Mouse (Mus musculus): ENCODE data around the gene Hmcn1. TPM values are rescaled to one million over a fixed set of nuclear protein-coding genes. Genes with fewer than 3 reads are reported as not detected.

Hmcn1 gene
- polyA plus RNA-seq, 1 experiment = 0.13 TPM

DNA sequence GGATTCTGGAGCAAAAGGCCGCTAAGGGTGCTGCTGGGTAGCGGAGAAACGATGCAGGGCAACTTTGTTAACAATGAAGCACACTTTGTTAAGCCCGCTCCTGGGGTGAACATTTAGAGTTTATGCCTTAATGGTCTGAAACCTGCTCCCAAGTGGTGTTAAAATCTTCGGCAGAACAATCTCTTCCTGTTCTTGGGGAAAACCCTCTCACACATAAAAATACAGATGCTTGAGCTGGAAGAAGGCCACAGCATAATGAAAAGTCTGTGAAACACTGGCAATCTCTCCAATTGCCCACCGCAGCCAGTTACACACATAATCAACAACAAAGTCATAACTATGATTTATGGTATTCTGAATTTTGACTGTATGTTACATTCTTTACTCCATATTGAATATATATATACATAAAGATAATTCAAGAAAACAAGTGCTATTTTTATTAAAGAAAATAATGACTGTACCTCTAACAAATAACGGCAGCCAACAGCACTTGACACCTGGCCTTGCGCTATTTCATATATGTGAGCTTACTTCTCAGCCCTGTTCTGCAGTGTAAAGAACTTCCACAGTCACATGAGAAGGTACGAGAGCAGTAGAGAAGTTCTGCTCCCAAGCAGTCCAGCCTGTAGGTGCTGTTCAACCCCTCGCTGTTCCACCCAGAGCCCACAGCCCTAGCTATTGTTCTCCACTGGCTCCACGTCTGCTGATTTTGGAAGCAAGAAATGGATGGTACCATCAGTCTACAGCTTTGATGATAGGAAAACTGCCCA, 177.0 kb downstream of the Hmcn1 start:
- TF ChIP-seq MAX (IDR thresholded peaks at IDR 0.05) (no peak), CTCF (IDR thresholded peaks at IDR 0.05; ENCODE audit: control insufficient read depth, insufficient read depth, insufficient read length) (no peak), MYOG (IDR thresholded peaks at IDR 0.05; ENCODE audit: control insufficient read depth, extremely low read depth, insufficient read length) (no peak), MYOD1 (IDR thresholded peaks at IDR 0.05; ENCODE audit: control insufficient read depth, insufficient read length, low read depth) (no peak), FOSL1 (IDR thresholded peaks at IDR 0.05; ENCODE audit: insufficient read depth, low read length, poor library complexity, severe bottlenecking) (no peak), USF1 (IDR thresholded peaks at IDR 0.05; ENCODE audit: low read depth) (no peak), CEBPB (IDR thresholded peaks at IDR 0.05; ENCODE audit: low read depth) (no peak)
- H3ac ChIP-seq (ENCODE audit: control insufficient read depth, insufficient read length, low read depth) = no peak overlapping the region

GRCm38 (mm10) chr1:150814917-150815316, 178.3 kb downstream of the Hmcn1 start:
- H3K79me3 ChIP-seq (ENCODE audit: low read depth) = no peaks in the 10 kb centered on the region
- H3K27me3 ChIP-seq (ENCODE audit: control insufficient read depth, insufficient read depth, insufficient read length) = no peaks in the 10 kb centered on the region
- H3K36me3 ChIP-seq (ENCODE audit: control insufficient read depth, insufficient read depth) = no peaks in the 10 kb centered on the region
- H3K4me3 ChIP-seq (ENCODE audit: insufficient read depth, poor library complexity, severe bottlenecking) = no peak overlapping the region
- TF ChIP-seq CTCF (IDR thresholded peaks at IDR 0.05; ENCODE audit: control insufficient read depth, insufficient read depth, insufficient read length) (no peak), USF1 (IDR thresholded peaks at IDR 0.05; ENCODE audit: low read depth) (no peak), MYOD1 (IDR thresholded peaks at IDR 0.05; ENCODE audit: control insufficient read depth, insufficient read length, low read depth) (no peak), CEBPB (IDR thresholded peaks at IDR 0.05; ENCODE audit: low read depth) (no peak), FOSL1 (IDR thresholded peaks at IDR 0.05; ENCODE audit: insufficient read depth, low read length, poor library complexity, severe bottlenecking) (no peak), MAX (IDR thresholded peaks at IDR 0.05) (no peak), MYOG (IDR thresholded peaks at IDR 0.05; ENCODE audit: control insufficient read depth, extremely low read depth, insufficient read length) (no peak)
- H3K79me2 ChIP-seq (ENCODE audit: control insufficient read depth, insufficient read depth) = no peaks in the 10 kb centered on the region
- no peak overlapping the region for H3ac ChIP-seq (ENCODE audit: control insufficient read depth, insufficient read length, low read depth)

More for the DNA sequence above, 177.0 kb downstream of the Hmcn1 start:
- H3K79me2 ChIP-seq (ENCODE audit: control insufficient read depth, insufficient read depth) = no peaks in the 10 kb centered on the region
- no peaks in the 10 kb centered on the region for H3K79me3 ChIP-seq (ENCODE audit: low read depth)
- no peak overlapping the region for H3K4me3 ChIP-seq (ENCODE audit: insufficient read depth, poor library complexity, severe bottlenecking)
- H3K36me3 ChIP-seq (ENCODE audit: control insufficient read depth, insufficient read depth) = no peaks in the 10 kb centered on the region
- H3K27me3 ChIP-seq (ENCODE audit: control insufficient read depth, insufficient read depth, insufficient read length) = no peaks in the 10 kb centered on the region

DNA sequence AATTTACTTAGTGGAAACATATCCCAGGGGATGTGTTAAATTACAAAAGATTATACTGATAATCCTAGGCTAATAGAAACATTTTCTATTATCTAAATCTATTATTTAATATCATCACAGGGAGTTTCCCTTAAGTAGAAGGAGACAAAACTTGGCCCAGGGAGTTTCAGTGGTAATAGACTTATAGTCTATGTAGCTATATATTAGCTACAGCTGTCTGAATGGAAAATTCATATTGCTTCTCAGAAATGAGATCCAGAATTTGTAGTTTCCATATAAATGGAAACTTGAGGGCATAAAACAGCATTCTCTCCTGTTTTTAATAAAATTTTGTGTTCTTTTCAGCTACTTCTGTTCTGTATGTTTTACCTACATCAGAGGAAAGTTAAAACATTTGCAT, 179.9 kb downstream of the Hmcn1 start:
- Histone ChIP-seq H3K4me3 (ENCODE audit: insufficient read depth, poor library complexity, severe bottlenecking) (no peak overlapping the region), H3K79me2 (ENCODE audit: control insufficient read depth, insufficient read depth) (no peaks in the 10 kb centered on the region), H3ac (ENCODE audit: control insufficient read depth, insufficient read length, low read depth) (no peak overlapping the region), H3K36me3 (ENCODE audit: control insufficient read depth, insufficient read depth) (no peaks in the 10 kb centered on the region), H3K79me3 (ENCODE audit: low read depth) (no peaks in the 10 kb centered on the region), H3K27me3 (ENCODE audit: control insufficient read depth, insufficient read depth, insufficient read length) (no peaks in the 10 kb centered on the region)
- TF ChIP-seq MYOD1 (IDR thresholded peaks at IDR 0.05; ENCODE audit: control insufficient read depth, insufficient read length, low read depth) (no peak), FOSL1 (IDR thresholded peaks at IDR 0.05; ENCODE audit: insufficient read depth, low read length, poor library complexity, severe bottlenecking) (no peak), MAX (IDR thresholded peaks at IDR 0.05) (no peak), CEBPB (IDR thresholded peaks at IDR 0.05; ENCODE audit: low read depth) (no peak), CTCF (IDR thresholded peaks at IDR 0.05; ENCODE audit: control insufficient read depth, insufficient read depth, insufficient read length) (no peak), MYOG (IDR thresholded peaks at IDR 0.05; ENCODE audit: control insufficient read depth, extremely low read depth, insufficient read length) (no peak), USF1 (IDR thresholded peaks at IDR 0.05; ENCODE audit: low read depth) (no peak)

- no peaks in the 10 kb centered on the region for H3K79me3 ChIP-seq (ENCODE audit: low read depth)
- H3ac ChIP-seq (ENCODE audit: control insufficient read depth, insufficient read length, low read depth) = no peak overlapping the region
- H3K27me3 ChIP-seq (ENCODE audit: control insufficient read depth, insufficient read depth, insufficient read length) = no peaks in the 10 kb centered on the region
- TF ChIP-seq CEBPB (IDR thresholded peaks at IDR 0.05; ENCODE audit: low read depth) = no peak
- TF ChIP-seq CTCF (IDR thresholded peaks at IDR 0.05; ENCODE audit: control insufficient read depth, insufficient read depth, insufficient read length) = no peak
- no peak for TF ChIP-seq FOSL1 (IDR thresholded peaks at IDR 0.05; ENCODE audit: insufficient read depth, low read length, poor library complexity, severe bottlenecking)
- no peak for TF ChIP-seq MYOD1 (IDR thresholded peaks at IDR 0.05; ENCODE audit: control insufficient read depth, insufficient read length, low read depth)
- TF ChIP-seq MYOG (IDR thresholded peaks at IDR 0.05; ENCODE audit: control insufficient read depth, extremely low read depth, insufficient read length) = no peak
- no peak for TF ChIP-seq USF1 (IDR thresholded peaks at IDR 0.05; ENCODE audit: low read depth)
- TF ChIP-seq MAX (IDR thresholded peaks at IDR 0.05) = no peak
- no peaks in the 10 kb centered on the region for H3K79me2 ChIP-seq (ENCODE audit: control insufficient read depth, insufficient read depth)
- H3K36me3 ChIP-seq (ENCODE audit: control insufficient read depth, insufficient read depth) = no peaks in the 10 kb centered on the region
- no peak overlapping the region for H3K4me3 ChIP-seq (ENCODE audit: insufficient read depth, poor library complexity, severe bottlenecking)
Measured at GRCm38 (mm10) chr1:150806864-150807263, 186.4 kb downstream of the Hmcn1 start.

DNA sequence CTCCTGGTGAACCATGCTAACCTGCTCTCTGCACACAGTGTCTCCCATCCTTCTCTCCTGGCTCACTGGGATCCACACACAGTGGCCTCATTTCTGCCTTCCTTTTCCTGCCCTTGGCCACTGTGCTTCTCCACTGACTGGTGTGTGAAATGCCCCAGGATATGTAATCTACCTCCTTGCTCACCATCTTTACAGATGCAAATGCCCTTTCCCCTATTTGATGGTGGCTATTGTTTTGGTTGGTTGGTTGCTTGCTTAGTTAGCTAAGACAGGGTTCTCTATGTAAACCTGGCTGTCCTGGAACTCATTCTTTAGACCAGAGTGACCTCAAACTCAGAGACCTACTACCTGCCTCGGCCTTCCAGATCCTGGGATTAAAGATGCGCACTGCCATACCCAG, 187.8 kb downstream of the Hmcn1 start:
- Histone ChIP-seq H3ac (ENCODE audit: control insufficient read depth, insufficient read length, low read depth) (no peak overlapping the region), H3K27me3 (ENCODE audit: control insufficient read depth, insufficient read depth, insufficient read length) (no peaks in the 10 kb centered on the region), H3K4me3 (ENCODE audit: insufficient read depth, poor library complexity, severe bottlenecking) (no peak overlapping the region), H3K36me3 (ENCODE audit: control insufficient read depth, insufficient read depth) (no peaks in the 10 kb centered on the region), H3K79me3 (ENCODE audit: low read depth) (no peaks in the 10 kb centered on the region), H3K79me2 (ENCODE audit: control insufficient read depth, insufficient read depth) (no peaks in the 10 kb centered on the region)
- TF ChIP-seq MAX (IDR thresholded peaks at IDR 0.05) (no peak), FOSL1 (IDR thresholded peaks at IDR 0.05; ENCODE audit: insufficient read depth, low read length, poor library complexity, severe bottlenecking) (no peak), CEBPB (IDR thresholded peaks at IDR 0.05; ENCODE audit: low read depth) (no peak), MYOD1 (IDR thresholded peaks at IDR 0.05; ENCODE audit: control insufficient read depth, insufficient read length, low read depth) (no peak), MYOG (IDR thresholded peaks at IDR 0.05; ENCODE audit: control insufficient read depth, extremely low read depth, insufficient read length) (no peak), USF1 (IDR thresholded peaks at IDR 0.05; ENCODE audit: low read depth) (no peak), CTCF (IDR thresholded peaks at IDR 0.05; ENCODE audit: control insufficient read depth, insufficient read depth, insufficient read length) (no peak)
